Mouse (Mus musculus): ENCODE data around the gene Ascl5. TPM values are rescaled to one million over a fixed set of nuclear protein-coding genes. Genes with fewer than 3 reads are reported as not detected.

Ascl5 gene
- polyA plus RNA-seq (2012; ENCODE audit: insufficient read depth, insufficient read length, low replicate concordance, missing spikeins), result not detected in 2 replicates

- 38% methylated on average over 29 of the region's 29 CpGs for WGBS
- TF ChIP-seq CTCF (IDR thresholded peaks at IDR 0.05; ENCODE audit: insufficient read depth, low read depth, low read length) (no peak), POLR2A (IDR thresholded peaks at IDR 0.05; ENCODE audit: insufficient read depth, low read depth, low read length) (no peak)
- peak within 1 kb of the TSS; percentile 35 for H3K4me3 ChIP-seq (ENCODE audit: insufficient read depth, low read depth, low read length)
- H3K27ac ChIP-seq (ENCODE audit: insufficient read depth, low read depth, low read length), result no peak within 1 kb of the TSS
- H3K4me1 ChIP-seq (ENCODE audit: control insufficient read depth, insufficient read depth, low read length), result peaks cover 43% of the 10 kb centered on the region
Observed at GRCm38 (mm10) chr1:136050312-136051012, at the start of gene Ascl5. Gene Ascl5 (plus strand): TSS chr1:136050804.

- no peak overlapping the region for H3K4me3 ChIP-seq (ENCODE audit: insufficient read depth, low read depth, low read length)
- H3K27ac ChIP-seq (ENCODE audit: insufficient read depth, low read depth, low read length), result no peak overlapping the region
- WGBS, result 97% methylated on average over 2 of the region's 2 CpGs
- peaks cover 4% of the 10 kb centered on the region for H3K4me1 ChIP-seq (ENCODE audit: control insufficient read depth, insufficient read depth, low read length)
- TF ChIP-seq POLR2A (IDR thresholded peaks at IDR 0.05; ENCODE audit: insufficient read depth, low read depth, low read length) (no peak), CTCF (IDR thresholded peaks at IDR 0.05; ENCODE audit: insufficient read depth, low read depth, low read length) (no peak)
Observed at GRCm38 (mm10) chr1:136001438-136001837, 49.2 kb upstream of the Ascl5 start.

- TF ChIP-seq POLR2A (IDR thresholded peaks at IDR 0.05; ENCODE audit: insufficient read depth, low read depth, low read length) (no peak), CTCF (IDR thresholded peaks at IDR 0.05; ENCODE audit: insufficient read depth, low read depth, low read length) (no peak)
- peaks cover 7% of the 10 kb centered on the region for H3K4me1 ChIP-seq (ENCODE audit: control insufficient read depth, insufficient read depth, low read length)
- H3K4me3 ChIP-seq (ENCODE audit: insufficient read depth, low read depth, low read length), result no peak within 1 kb of the TSS
- WGBS, result 96% methylated on average over 3 of the region's 3 CpGs
- no peak within 1 kb of the TSS for H3K27ac ChIP-seq (ENCODE audit: insufficient read depth, low read depth, low read length)
Observed at GRCm38 (mm10) chr1:136006292-136006748, 44.3 kb upstream of the Ascl5 start, which contains the start of gene Igfn1. Gene Igfn1 (minus strand): TSS chr1:136006342.

- Histone ChIP-seq H3K27ac (ENCODE audit: insufficient read depth, low read depth, low read length) (no peak within 1 kb of the TSS), H3K4me1 (ENCODE audit: control insufficient read depth, insufficient read depth, low read length) (peaks cover 7% of the 10 kb centered on the region), H3K4me3 (ENCODE audit: insufficient read depth, low read depth, low read length) (peak within 1 kb of the TSS; percentile 26)
- 15% methylated on average over 37 of the region's 37 CpGs for WGBS
- TF ChIP-seq CTCF (IDR thresholded peaks at IDR 0.05; ENCODE audit: insufficient read depth, low read depth, low read length) (no peak), POLR2A (IDR thresholded peaks at IDR 0.05; ENCODE audit: insufficient read depth, low read depth, low read length) (no peak)
Observed at GRCm38 (mm10) chr1:136007211-136008158, 43.1 kb upstream of the Ascl5 start, which contains the start of gene Tmem9. Gene Tmem9 (plus strand): TSS chr1:136008150.

GRCm38 (mm10) chr1:136008159-136008533 lies 42.5 kb upstream of the Ascl5 start:
- H3K4me1 ChIP-seq (ENCODE audit: control insufficient read depth, insufficient read depth, low read length), result peaks cover 7% of the 10 kb centered on the region
- TF ChIP-seq CTCF (IDR thresholded peaks at IDR 0.05; ENCODE audit: insufficient read depth, low read depth, low read length) (no peak), POLR2A (IDR thresholded peaks at IDR 0.05; ENCODE audit: insufficient read depth, low read depth, low read length) (no peak)
- H3K27ac ChIP-seq (ENCODE audit: insufficient read depth, low read depth, low read length), result no peak overlapping the region
- H3K4me3 ChIP-seq (ENCODE audit: insufficient read depth, low read depth, low read length), result no peak overlapping the region
- 29% methylated on average over 8 of the region's 8 CpGs for WGBS

GRCm38 (mm10) chr1:136010247-136010646 lies 40.4 kb upstream of the Ascl5 start:
- Histone ChIP-seq H3K4me3 (ENCODE audit: insufficient read depth, low read depth, low read length) (no peak overlapping the region), H3K27ac (ENCODE audit: insufficient read depth, low read depth, low read length) (no peak overlapping the region), H3K4me1 (ENCODE audit: control insufficient read depth, insufficient read depth, low read length) (peaks cover 7% of the 10 kb centered on the region)
- WGBS, result 87% methylated on average over 4 of the region's 4 CpGs
- no peak for TF ChIP-seq POLR2A (IDR thresholded peaks at IDR 0.05; ENCODE audit: insufficient read depth, low read depth, low read length)
- TF ChIP-seq CTCF (IDR thresholded peaks at IDR 0.05; ENCODE audit: insufficient read depth, low read depth, low read length), result no peak

- Histone ChIP-seq H3K4me1 (ENCODE audit: control insufficient read depth, insufficient read depth, low read length) (peaks cover 3% of the 10 kb centered on the region), H3K27ac (ENCODE audit: insufficient read depth, low read depth, low read length) (no peak overlapping the region)
- WGBS, result 83% methylated on average over 4 of the region's 4 CpGs
Observed at GRCm38 (mm10) chr1:136013513-136013912, 37.1 kb upstream of the Ascl5 start.

GRCm38 (mm10) chr1:136014796-136015502 lies 35.7 kb upstream of the Ascl5 start:
- WGBS, result 91% methylated on average over 2 of the region's 2 CpGs
- TF ChIP-seq POLR2A (IDR thresholded peaks at IDR 0.05; ENCODE audit: insufficient read depth, low read depth, low read length) (no peak), CTCF (IDR thresholded peaks at IDR 0.05; ENCODE audit: insufficient read depth, low read depth, low read length) (no peak)

More at GRCm38 (mm10) chr1:136013513-136013912, 37.1 kb upstream of the Ascl5 start:
- TF ChIP-seq CTCF (IDR thresholded peaks at IDR 0.05; ENCODE audit: insufficient read depth, low read depth, low read length), result no peak
- no peak for TF ChIP-seq POLR2A (IDR thresholded peaks at IDR 0.05; ENCODE audit: insufficient read depth, low read depth, low read length)
- no peak overlapping the region for H3K4me3 ChIP-seq (ENCODE audit: insufficient read depth, low read depth, low read length)

More at GRCm38 (mm10) chr1:136014796-136015502, 35.7 kb upstream of the Ascl5 start:
- no peak overlapping the region for H3K4me3 ChIP-seq (ENCODE audit: insufficient read depth, low read depth, low read length)
- no peak overlapping the region for H3K27ac ChIP-seq (ENCODE audit: insufficient read depth, low read depth, low read length)
- peaks cover 3% of the 10 kb centered on the region for H3K4me1 ChIP-seq (ENCODE audit: control insufficient read depth, insufficient read depth, low read length)

Measured in olfactory bulb, adult 2 months (tissue).